Mouse (Mus musculus): Measurements from ENCODE around the gene Kdm5b.

Kdm5b gene

GRCm38 (mm10) chr1:134646963-134647282 is 87.0 kb downstream of the Kdm5b start:
- no peak for DNase-seq (ENCODE audit: low read depth)

GRCm38 (mm10) chr1:134647591-134647990 is 87.6 kb downstream of the Kdm5b start:
- DNase-seq (ENCODE audit: low read depth), result no peak

GRCm38 (mm10) chr1:134650816-134651215 is 90.8 kb downstream of the Kdm5b start:
- DNase-seq (ENCODE audit: low read depth), result no peak

GRCm38 (mm10) chr1:134651268-134651850 is 91.4 kb downstream of the Kdm5b start:
- DNase-seq (ENCODE audit: low read depth), result no peak

GRCm38 (mm10) chr1:134651851-134652398 is 92.0 kb downstream of the Kdm5b start:
- DNase-seq (ENCODE audit: low read depth), result peak; percentile 71

- DNase-seq (ENCODE audit: low read depth), result no peak
Measured at GRCm38 (mm10) chr1:134653603-134654257, 93.8 kb downstream of the Kdm5b start.

GRCm38 (mm10) chr1:134658841-134659240 is 98.9 kb downstream of the Kdm5b start:
- DNase-seq (ENCODE audit: low read depth), result no peak

- no peak for DNase-seq (ENCODE audit: low read depth)
Measured at GRCm38 (mm10) chr1:134660163-134660562, 100.2 kb downstream of the Kdm5b start.

- no peak for DNase-seq (ENCODE audit: low read depth)
Measured at GRCm38 (mm10) chr1:134671234-134672070, 111.5 kb downstream of the Kdm5b start.

- peak; percentile 31 for DNase-seq (ENCODE audit: low read depth)
Measured at GRCm38 (mm10) chr1:134674312-134674711, 114.3 kb downstream of the Kdm5b start.

GRCm38 (mm10) chr1:134679445-134679844 is 119.5 kb downstream of the Kdm5b start:
- DNase-seq (ENCODE audit: low read depth), result peak; percentile 92

- no peak for DNase-seq (ENCODE audit: low read depth)
Measured at GRCm38 (mm10) chr1:134680617-134681016, 120.6 kb downstream of the Kdm5b start.

- DNase-seq (ENCODE audit: low read depth), result no peak
Measured at GRCm38 (mm10) chr1:134682460-134682859, 122.5 kb downstream of the Kdm5b start.

Measured in 416B (cell line).